Comparison of ENCODE assay signal across 9 mouse cellular contexts in the genomic region with DNA sequence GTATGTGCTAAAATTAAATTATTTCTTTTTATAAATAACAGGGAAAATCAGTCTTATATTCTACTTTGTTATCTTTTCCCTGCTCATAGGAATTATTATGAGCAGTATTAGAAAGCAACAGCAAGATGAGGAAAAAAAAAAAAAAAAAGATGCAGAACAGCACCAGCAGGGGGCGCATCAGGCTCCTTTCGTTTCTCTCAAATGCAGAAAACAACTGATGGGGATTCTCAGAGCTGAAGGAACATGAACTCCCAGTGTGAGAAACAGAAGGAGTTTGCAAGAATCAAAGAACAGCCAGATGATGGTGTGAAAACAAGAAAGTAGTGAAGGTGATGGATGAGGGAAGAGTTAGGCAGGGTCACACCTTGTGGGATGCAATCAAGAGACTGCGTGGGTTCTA.
DNase-seq lines count a peak whose midpoint lies in the region; ATAC-seq and TF ChIP-seq lines count a peak whose summit lies in the region.
"Had no signal": no experiment of that assay in that cellular context is flagged by ENCODE, and none has a peak within 500 bp of the region (broad histone marks: within the 10 kb centered on the region; RNA-seq: fewer than 3 reads in every experiment).

No protein-coding gene starts in this region.

- TF ChIP-seq EP300 in stomach, postnatal 0 days (optimal IDR thresholded peaks at IDR 0.05) = no peak

- H3K36me3 ChIP-seq in forebrain, postnatal 0 days (ENCODE audit: insufficient read depth) = no peaks in the 10 kb centered on the region
- no peaks in the 10 kb centered on the region for H3K36me3 ChIP-seq in forebrain, embryonic 13.5 days (ENCODE audit: poor library complexity, severe bottlenecking)
- H3K36me3 ChIP-seq in midbrain, embryonic 14.5 days (ENCODE audit: control insufficient read depth, insufficient read depth, low read length) = no peaks in the 10 kb centered on the region
- H3K36me3 ChIP-seq in midbrain, embryonic 16.5 days (ENCODE audit: control insufficient read depth, insufficient read depth, low read length) = no peaks in the 10 kb centered on the region
- H3K36me3 ChIP-seq in stomach, postnatal 0 days (ENCODE audit: control insufficient read depth, insufficient read depth, low read length) = no peaks in the 10 kb centered on the region
- H3K36me3 ChIP-seq: heart, embryonic 15.5 days had no signal

- no peak overlapping the region for H3K4me2 ChIP-seq in forebrain, postnatal 0 days (ENCODE audit: low read depth)
- H3K4me2 ChIP-seq in forebrain, embryonic 13.5 days = no peak overlapping the region
- no peak overlapping the region for H3K4me2 ChIP-seq in midbrain, embryonic 14.5 days (ENCODE audit: low read length)
- H3K4me2 ChIP-seq in midbrain, embryonic 16.5 days (ENCODE audit: low read length) = no peak overlapping the region
- H3K4me2 ChIP-seq in stomach, postnatal 0 days (replicated peaks; ENCODE audit: low read depth) = no peak overlapping the region
- H3K4me2 ChIP-seq: heart, embryonic 15.5 days had no signal

- WGBS in forebrain, postnatal 0 days = 34% methylated on average over 3 of the region's 3 CpGs
- WGBS in forebrain, embryonic 13.5 days = 37% methylated on average over 3 of the region's 3 CpGs
- 40% methylated on average over 3 of the region's 3 CpGs for WGBS in midbrain, embryonic 14.5 days
- WGBS in midbrain, embryonic 16.5 days = 33% methylated on average over 3 of the region's 3 CpGs
- WGBS in stomach, postnatal 0 days = 21% methylated on average over 3 of the region's 3 CpGs

- no peak for ATAC-seq in forebrain, postnatal 0 days
- no peak for ATAC-seq in forebrain, embryonic 13.5 days
- no peak for ATAC-seq in midbrain, embryonic 14.5 days (ENCODE audit: low FRiP score, low TSS enrichment)
- ATAC-seq in midbrain, embryonic 16.5 days = no peak
- ATAC-seq in stomach, postnatal 0 days (ENCODE audit: low FRiP score, low TSS enrichment) = no peak
- ATAC-seq in megakaryocyte-erythroid progenitor cell, adult 5-6 weeks (replicated peaks; ENCODE audit: low FRiP score, low TSS enrichment, poor library complexity, severe bottlenecking) = no peak

- TF ChIP-seq CTCF in forebrain, postnatal 0 days (IDR thresholded peaks at IDR 0.05; ENCODE audit: low read depth) = peak; percentile 50
- peak; percentile 70 for TF ChIP-seq CTCF in stomach, postnatal 0 days (IDR thresholded peaks at IDR 0.05; ENCODE audit: low read depth)

- peak; percentile 34 for DNase-seq in forebrain, postnatal 0 days
- peak; percentile 67 for DNase-seq in midbrain, embryonic 14.5 days
- DNase-seq in brain, adult 2 months (ENCODE audit: low read depth, low spot score) = peak; percentile 75
- peak; percentile 44 to 60 for DNase-seq in layer of hippocampus, postnatal 10 days (ENCODE audit: low spot score in 2 of 2)
- peak; percentile 15 for DNase-seq in stomach, postnatal 0 days (ENCODE audit: low spot score)

- no peaks in the 10 kb centered on the region for H3K9me3 ChIP-seq in forebrain, postnatal 0 days (ENCODE audit: low read length)
- no peaks in the 10 kb centered on the region for H3K9me3 ChIP-seq in forebrain, embryonic 13.5 days (replicated peaks)
- no peaks in the 10 kb centered on the region for H3K9me3 ChIP-seq in midbrain, embryonic 14.5 days (ENCODE audit: control insufficient read depth, low read length)
- H3K9me3 ChIP-seq in midbrain, embryonic 16.5 days (replicated peaks; ENCODE audit: control insufficient read depth, low read length, poor library complexity, severe bottlenecking) = no peaks in the 10 kb centered on the region
- no peaks in the 10 kb centered on the region for H3K9me3 ChIP-seq in stomach, postnatal 0 days (ENCODE audit: control insufficient read depth, low read length)
- H3K9me3 ChIP-seq: heart, embryonic 15.5 days had no signal

- H3K4me1 ChIP-seq in forebrain, postnatal 0 days (ENCODE audit: insufficient read depth) = no peaks in the 10 kb centered on the region
- H3K4me1 ChIP-seq in forebrain, embryonic 13.5 days = no peaks in the 10 kb centered on the region
- H3K4me1 ChIP-seq in midbrain, embryonic 14.5 days (ENCODE audit: control insufficient read depth, insufficient read depth, low read length) = no peaks in the 10 kb centered on the region
- H3K4me1 ChIP-seq in midbrain, embryonic 16.5 days (ENCODE audit: control insufficient read depth, insufficient read depth, low read length) = no peaks in the 10 kb centered on the region
- no peaks in the 10 kb centered on the region for H3K4me1 ChIP-seq in stomach, postnatal 0 days (replicated peaks; ENCODE audit: control insufficient read depth, insufficient read depth)
- H3K4me1 ChIP-seq: heart, embryonic 15.5 days had no signal

- no peak overlapping the region for H3K4me3 ChIP-seq in forebrain, postnatal 0 days (ENCODE audit: low read depth, low read length)
- no peak overlapping the region for H3K4me3 ChIP-seq in forebrain, embryonic 13.5 days
- no peak overlapping the region for H3K4me3 ChIP-seq in midbrain, embryonic 14.5 days (replicated peaks; ENCODE audit: low read depth, low read length)
- no peak overlapping the region for H3K4me3 ChIP-seq in midbrain, embryonic 16.5 days (ENCODE audit: low read depth, low read length)
- H3K4me3 ChIP-seq in stomach, postnatal 0 days (ENCODE audit: low read depth, low read length) = no peak overlapping the region
- H3K4me3 ChIP-seq: heart, embryonic 15.5 days had no signal

- no peaks in the 10 kb centered on the region for H3K27me3 ChIP-seq in forebrain, postnatal 0 days (ENCODE audit: insufficient read depth, low read length)
- H3K27me3 ChIP-seq in forebrain, embryonic 13.5 days = no peaks in the 10 kb centered on the region
- H3K27me3 ChIP-seq in midbrain, embryonic 14.5 days (ENCODE audit: control insufficient read depth, insufficient read depth, low read length) = no peaks in the 10 kb centered on the region
- H3K27me3 ChIP-seq in midbrain, embryonic 16.5 days (ENCODE audit: control insufficient read depth, insufficient read depth, low read depth, low read length) = no peaks in the 10 kb centered on the region
- H3K27me3 ChIP-seq in stomach, postnatal 0 days (ENCODE audit: control insufficient read depth, insufficient read depth, low read length) = no peaks in the 10 kb centered on the region
- H3K27me3 ChIP-seq: heart, embryonic 15.5 days had no signal

- no peak overlapping the region for H3K27ac ChIP-seq in forebrain, postnatal 0 days (ENCODE audit: low read depth, low read length)
- no peak overlapping the region for H3K27ac ChIP-seq in forebrain, embryonic 13.5 days
- H3K27ac ChIP-seq in midbrain, embryonic 14.5 days (replicated peaks; ENCODE audit: low read depth, low read length) = no peak overlapping the region
- H3K27ac ChIP-seq in midbrain, embryonic 16.5 days (ENCODE audit: low read length) = no peak overlapping the region
- no peak overlapping the region for H3K27ac ChIP-seq in stomach, postnatal 0 days (replicated peaks)
- H3K27ac ChIP-seq: heart, embryonic 15.5 days had no signal

- H3K9ac ChIP-seq in forebrain, postnatal 0 days = no peak overlapping the region
- H3K9ac ChIP-seq in forebrain, embryonic 13.5 days = no peak overlapping the region
- no peak overlapping the region for H3K9ac ChIP-seq in midbrain, embryonic 14.5 days (replicated peaks; ENCODE audit: low read length)
- H3K9ac ChIP-seq in midbrain, embryonic 16.5 days (ENCODE audit: low read depth, low read length) = no peak overlapping the region
- no peak overlapping the region for H3K9ac ChIP-seq in stomach, postnatal 0 days (ENCODE audit: low read length)
- H3K9ac ChIP-seq: heart, embryonic 15.5 days had no signal

Comparison
In these comparisons a context has a peak if more than half of its experiments do, and no peak if none do; other contexts are left out.
1. DNase-seq: peak in every context shown above with its lines; median percentile 75 in brain, adult 2 months; 67 in midbrain, embryonic 14.5 days; 52 in layer of hippocampus, postnatal 10 days; 34 in forebrain, postnatal 0 days; 15 in stomach, postnatal 0 days.